Mouse (Mus musculus) bone marrow, adult 2 months (tissue): ENCODE measurements around the gene Defa33.
"Not testable (repeated sequence)": the region's sequence is repeated elsewhere in the genome, so short reads cannot be mapped to it uniquely, and the experiment has no call there.

Experiments used
- CTCF ChIP-seq: fragments of 200-500 bp; IDR thresholded peaks from 2 replicates; pipeline ENCODE4 v1.5.1; 2011; ENCODE audit warnings: low read length, control low read depth; ENCODE audit not compliant: control insufficient read depth, insufficient read depth
- POLR2A ChIP-seq: fragments of 200-500 bp; IDR thresholded peaks from 2 replicates; pipeline ENCODE4 v1.6.1; 2011; ENCODE audit warnings: low read depth, mild to moderate bottlenecking, control low read depth, low read length, borderline replicate concordance; ENCODE audit not compliant: control insufficient read depth

- not testable (repeated sequence) for TF ChIP-seq POLR2A, CTCF
Observed at GRCm38 (mm10) chr8:21427111-21427510, 35.5 kb downstream of the Defa33 start, which contains the start of gene Defa36.
